Mouse (Mus musculus): Measurements from ENCODE around the gene Tsn. TPM values are rescaled to one million over a fixed set of nuclear protein-coding genes. Genes with fewer than 3 reads are reported as not detected.

The Tsn gene
- polyA plus RNA-seq (2012), result 14.1 and 17.0 TPM in 2 replicates

DNA sequence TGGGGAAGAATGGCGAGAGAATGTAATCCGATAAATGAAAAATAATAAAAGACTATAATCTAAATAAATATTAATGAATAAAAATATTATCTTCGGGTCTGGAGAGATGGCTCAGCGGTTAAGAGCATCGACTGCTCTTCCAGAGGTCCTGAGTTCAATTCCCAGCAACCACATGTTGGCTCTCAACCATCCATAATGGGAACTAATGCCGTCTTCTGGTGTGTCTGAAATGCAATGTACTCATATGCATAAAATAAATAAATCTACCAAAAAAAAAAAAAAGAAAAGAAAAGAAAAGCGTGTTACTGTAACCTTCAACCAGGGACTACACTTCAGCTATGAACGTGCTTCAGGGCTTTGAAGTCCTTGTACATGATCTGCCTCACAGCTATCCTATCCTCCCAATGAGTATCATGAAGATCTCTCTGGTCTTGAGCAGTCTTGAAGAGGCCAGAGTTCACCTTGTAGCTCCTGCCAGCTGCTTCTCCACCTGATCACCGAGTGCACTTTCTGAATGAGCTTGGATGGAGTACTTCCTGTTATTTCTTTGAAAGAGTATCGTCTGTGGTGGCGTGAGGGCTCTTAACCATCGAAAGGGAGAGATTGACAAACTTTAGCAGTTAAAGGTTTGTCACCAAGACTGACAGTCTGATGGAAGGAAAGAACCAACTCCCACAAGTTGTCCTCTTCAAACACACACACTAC, at the start of gene Tsn:
Gene Tsn (minus strand): TSS at position 118 of the 705 bp plus-strand sequence.
- no peak for TF ChIP-seq GATA1 (IDR thresholded peaks at IDR 0.05; ENCODE audit: low read length)

DNA sequence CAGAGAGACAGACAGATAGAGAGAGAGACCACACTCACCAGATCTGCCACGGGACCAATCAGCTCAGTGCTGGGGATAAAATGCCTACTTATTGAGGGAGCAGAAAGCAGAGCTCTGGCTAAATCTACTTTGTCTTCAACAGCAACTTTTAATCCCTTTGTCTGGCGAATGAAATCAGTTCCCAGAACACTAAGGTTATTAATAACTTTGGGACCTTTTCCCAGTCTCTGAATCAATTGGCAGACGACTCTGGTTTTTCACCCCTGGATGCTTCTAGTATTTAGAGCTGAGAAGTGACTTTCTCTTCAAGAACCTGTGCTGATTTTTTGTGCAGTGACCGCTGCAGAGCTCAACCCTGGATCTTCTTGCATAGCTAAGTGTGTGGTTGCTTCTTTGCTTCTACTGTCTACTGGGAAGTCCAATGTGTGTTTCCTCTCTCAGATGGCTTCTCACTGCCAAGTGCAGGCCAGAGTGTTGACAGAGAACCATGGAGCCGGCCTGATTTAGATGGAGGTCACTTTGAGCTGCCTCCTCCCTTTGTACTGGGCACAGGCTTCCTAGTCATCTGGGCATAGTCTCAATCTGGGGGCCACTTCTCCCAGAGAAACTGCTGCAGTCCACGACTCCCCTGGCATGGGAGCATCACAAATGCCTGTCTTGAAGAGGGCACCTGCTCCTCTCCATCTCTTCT, 47.7 kb upstream of the Tsn start:
- TF ChIP-seq GATA1 (IDR thresholded peaks at IDR 0.05; ENCODE audit: low read length), result no peak

DNA sequence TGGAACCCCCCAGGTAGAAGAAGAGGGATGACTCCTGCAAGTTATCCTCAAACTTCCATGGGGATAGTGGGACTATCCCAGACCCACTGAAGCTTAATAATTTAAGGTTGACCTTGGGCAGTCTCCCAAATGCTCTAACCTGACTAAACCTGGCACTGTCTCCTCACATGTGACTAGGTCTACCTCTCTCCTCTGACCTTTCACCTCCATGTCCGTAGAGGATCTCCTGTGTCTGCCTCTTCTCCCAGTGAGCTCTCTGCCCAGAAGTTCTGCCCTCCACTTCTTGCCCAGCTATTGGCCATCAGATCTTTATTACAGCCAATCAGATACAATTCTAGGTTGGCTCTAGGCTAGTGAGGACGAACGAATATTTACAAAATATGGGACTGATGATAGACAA, 38.4 kb upstream of the Tsn start:
- TF ChIP-seq GATA1 (IDR thresholded peaks at IDR 0.05; ENCODE audit: low read length), result no peak

DNA sequence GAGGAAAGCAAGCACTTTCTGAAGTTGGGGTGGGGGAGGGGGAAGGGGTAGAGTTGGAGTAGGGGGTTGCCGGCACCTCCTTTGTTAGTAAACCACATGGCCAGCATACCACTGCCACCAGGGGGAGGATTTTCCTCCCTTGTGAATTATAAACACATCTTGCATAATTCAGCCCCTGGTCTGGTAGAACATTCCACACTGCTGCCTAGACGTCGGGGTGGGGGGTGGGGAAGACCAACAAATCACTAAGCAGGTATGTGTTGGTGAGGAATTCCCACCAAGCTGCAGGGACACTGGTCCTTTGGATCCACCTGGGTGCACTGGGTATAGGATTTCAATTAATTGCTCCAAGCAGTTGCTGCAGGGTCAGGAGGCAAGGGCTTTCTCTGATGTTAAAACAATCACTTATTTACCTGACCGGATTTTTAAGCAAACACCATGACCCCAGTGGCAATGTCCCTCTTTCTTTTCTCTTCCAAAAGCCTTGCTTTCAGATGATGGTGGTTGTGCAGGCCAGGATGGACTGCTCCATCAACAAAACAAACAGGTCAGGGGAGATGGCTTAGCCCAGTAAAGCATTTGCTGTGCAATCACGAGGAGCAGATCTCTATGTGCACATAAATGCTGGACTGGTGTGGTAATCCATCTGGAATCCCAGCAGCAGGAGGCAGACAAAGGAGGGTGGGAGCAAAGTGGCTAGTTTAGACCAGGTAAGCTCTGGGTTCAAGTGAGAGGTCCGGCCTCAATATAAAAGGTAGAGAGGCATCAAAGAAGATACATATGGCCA, 32.3 kb upstream of the Tsn start:
- TF ChIP-seq GATA1 (IDR thresholded peaks at IDR 0.05; ENCODE audit: low read length), result no peak

DNA sequence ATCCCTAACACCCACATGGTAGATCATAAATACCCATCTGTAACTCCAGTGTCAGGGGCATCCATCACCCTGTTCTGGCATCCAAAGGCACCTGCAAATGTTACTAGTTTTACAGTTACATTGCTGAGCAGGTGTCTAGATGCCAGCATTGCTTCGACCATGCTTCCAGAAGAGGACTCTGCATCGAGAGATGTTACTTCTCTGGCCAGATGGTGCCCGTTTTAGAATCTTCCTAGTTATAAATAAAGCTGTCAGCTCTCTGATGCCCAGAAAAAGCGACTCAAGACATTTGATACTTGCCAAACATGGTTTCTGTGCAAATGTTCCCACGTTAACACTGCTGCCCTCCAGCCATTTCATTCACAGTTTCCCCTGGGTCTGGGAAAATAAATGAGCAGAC, 26.4 kb upstream of the Tsn start:
- no peak for TF ChIP-seq GATA1 (IDR thresholded peaks at IDR 0.05; ENCODE audit: low read length)

DNA sequence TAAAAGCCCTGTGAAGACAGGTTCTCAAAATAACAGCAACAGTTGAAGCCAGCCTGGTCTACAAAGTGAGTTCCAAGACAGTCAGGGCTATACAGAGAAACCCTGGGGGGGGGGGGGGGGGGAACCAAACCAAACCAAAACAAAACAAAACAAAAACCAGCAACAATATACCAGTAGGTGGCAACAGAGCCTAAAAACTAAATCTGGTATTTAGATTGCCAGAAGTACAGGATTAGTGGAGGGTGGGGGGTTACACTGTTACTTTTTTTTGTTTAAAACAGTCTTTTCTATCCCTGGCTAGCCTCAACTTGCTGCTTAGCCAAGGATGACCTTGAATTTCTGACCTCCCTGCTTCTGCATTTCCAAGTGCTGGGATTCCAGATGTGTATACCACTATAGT, 24.3 kb upstream of the Tsn start:
- TF ChIP-seq GATA1 (IDR thresholded peaks at IDR 0.05; ENCODE audit: low read length), result no peak

DNA sequence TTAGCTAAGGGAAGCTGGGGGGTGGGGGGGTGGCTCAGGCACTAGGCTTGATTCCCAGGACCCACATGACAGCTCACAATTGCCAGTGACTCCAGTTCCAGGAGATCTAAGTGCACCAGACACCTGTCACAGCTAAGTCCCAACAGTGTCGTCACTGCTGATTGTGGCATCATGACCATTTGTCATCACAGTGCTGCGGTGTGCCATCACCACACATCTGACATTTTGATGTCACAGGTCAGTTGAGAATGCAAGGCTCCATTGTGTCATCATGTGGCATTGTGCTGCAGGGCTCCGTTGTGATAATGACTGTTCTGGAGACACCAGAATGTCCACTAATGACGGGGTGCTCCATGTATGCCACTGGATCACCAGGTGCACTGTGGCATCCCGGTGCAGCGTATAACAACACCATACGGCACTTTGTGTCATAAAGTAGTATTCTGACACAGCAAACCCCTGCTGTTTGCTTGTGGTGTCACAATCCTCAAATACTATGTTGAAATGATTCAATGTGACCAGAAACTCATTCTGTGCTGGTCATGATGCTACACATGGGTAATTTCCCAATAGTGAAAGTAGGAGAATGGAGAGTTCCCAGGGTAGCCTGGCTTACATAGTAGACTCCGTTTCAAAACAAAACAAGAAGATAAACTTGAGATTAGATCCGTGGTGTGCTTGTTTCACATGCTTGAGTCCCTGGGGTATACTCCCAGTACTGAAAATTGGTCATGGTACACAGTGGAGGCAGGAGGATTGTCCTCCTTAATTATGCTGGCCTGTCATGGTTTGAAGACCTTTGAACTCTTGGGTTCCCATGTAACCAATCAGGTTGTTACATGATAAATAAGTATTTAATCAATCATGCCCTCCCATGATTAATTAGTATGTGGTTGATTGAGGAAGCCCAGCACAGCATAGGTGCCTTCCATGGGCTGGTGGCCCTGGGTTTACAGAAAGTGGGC, 23.5 kb upstream of the Tsn start:
- TF ChIP-seq GATA1 (IDR thresholded peaks at IDR 0.05; ENCODE audit: low read length), result no peak

DNA sequence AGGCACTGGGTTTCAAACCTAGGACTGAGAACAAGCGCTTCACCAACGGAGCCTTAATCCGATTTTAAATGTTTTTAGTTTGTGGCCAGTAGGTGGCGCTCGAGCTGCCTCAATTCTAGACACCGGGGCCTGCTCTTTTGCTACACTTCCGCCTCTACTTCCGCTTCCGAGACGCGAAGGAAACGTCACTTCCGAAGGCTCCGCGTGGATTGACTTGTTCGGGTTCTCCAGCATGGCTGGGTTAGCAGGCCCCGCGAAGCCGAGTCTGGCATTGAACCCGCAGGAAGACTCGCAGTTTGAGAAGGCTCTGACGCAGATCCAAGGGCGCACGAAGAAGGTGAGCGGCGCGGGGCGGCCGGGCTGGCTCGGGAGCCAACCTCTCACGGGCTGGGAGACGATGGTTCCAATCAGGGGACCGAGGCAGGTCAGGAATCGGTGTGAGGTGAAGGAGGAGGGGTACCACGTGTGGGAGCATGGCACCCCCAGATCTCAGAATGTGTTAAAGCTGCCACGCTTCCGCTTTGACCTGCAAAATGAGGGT, 10.2 kb upstream of the Tsn start, which contains the start of gene Nifk:
Gene Nifk (plus strand): TSS at position 179 of the 541 bp plus-strand sequence.
- no peak for TF ChIP-seq GATA1 (IDR thresholded peaks at IDR 0.05; ENCODE audit: low read length)

DNA sequence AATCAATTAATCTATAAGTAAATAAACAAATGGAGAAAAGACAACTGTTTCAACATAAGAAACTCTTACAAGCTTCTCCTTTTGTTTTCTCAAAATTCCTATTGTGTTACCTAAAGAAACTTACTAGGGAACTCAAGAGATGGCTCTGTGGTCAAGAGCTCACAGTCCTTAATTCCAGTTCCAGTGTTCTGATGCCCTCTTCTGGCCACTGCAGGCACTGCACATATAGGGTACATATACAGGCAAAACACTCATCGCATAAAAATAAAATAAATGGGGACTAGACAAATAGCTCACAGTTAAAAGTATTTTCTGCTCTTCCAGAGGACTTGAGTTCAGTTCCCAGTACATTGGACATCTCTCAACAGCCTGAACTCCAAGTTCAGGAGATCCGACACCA, 9.2 kb upstream of the Tsn start:
- TF ChIP-seq GATA1 (IDR thresholded peaks at IDR 0.05; ENCODE audit: low read length), result no peak

DNA sequence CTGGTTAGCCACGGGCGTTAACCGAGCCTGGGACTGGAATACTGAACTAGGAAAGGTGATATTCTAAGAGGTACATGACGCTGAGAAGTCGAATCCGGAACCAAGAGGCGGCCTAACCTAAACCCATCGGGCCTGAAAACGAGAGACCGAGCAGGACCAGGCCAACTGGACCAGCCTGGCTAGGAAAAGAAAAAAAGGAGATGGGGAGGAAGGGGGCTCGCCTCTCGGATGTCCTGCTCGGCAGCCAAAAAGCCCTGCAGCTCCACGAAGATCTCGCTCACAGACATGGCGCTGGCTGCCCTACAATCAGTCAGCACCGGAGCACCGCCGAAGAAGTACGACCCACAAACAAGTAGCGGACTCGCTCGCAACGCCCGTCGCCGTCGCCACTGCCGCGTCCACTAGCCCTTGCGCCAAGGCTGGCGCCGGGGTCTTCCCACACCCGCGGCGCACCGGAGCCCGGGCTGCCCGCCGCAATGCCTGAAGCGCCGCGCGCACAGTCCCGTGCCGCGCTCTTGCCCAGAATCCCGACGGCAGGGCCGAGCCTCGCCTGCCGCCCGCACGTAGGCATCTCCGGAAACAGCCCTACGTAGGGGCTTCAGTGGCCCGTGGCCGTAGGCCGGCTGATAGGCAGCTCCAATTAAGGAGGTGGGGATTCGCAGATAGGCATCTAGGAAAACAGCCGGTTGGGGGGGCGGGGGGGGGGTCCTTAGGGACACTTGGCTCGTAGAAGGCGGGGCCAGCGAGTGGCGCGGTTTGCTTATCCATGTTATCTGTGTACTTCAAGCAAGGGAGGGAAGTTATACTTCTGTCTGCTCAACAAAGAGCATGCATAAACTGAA, 538 bp downstream of the Tsn start:
- peak; percentile 13 for TF ChIP-seq GATA1 (IDR thresholded peaks at IDR 0.05; ENCODE audit: low read length)

DNA sequence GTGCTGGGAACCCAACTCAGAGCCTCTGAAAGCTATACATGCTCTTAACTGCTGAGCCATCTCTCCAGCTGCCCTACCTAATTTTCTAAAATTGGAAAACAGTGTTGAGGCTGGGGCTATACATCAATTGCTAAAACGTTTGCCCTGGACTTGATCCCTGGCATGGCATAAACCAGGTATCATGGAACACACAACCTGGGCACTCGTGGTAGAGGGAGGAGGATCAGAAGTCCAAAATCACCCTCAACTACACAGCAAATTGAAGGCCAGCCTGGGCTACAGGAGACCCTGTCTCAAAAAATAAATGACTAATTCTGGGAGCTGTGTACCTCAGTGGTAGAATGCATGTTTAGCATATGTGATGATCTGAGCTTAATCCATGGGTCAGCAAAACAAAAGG, 13.8 kb downstream of the Tsn start:
- no peak for TF ChIP-seq GATA1 (IDR thresholded peaks at IDR 0.05; ENCODE audit: low read length)

DNA sequence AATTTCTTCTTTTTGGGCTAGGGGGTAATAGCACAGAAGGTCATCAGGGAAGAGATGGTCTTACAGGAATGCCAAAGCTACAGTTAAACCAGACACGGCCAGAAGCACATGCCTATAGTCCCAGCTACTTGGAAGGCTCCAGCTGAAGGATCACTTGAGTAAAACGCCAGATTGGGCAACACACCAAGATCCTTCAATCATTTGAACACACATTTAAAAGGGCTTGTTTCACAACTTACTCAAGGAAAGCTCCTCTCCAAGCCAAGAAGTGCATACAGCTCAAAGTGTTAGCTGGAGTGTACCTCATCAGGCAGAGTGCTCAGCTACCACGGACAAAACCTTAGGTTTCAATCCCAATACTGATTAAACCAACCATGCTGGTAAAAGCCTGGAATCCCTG, 14.9 kb downstream of the Tsn start:
- no peak for TF ChIP-seq GATA1 (IDR thresholded peaks at IDR 0.05; ENCODE audit: low read length)

DNA sequence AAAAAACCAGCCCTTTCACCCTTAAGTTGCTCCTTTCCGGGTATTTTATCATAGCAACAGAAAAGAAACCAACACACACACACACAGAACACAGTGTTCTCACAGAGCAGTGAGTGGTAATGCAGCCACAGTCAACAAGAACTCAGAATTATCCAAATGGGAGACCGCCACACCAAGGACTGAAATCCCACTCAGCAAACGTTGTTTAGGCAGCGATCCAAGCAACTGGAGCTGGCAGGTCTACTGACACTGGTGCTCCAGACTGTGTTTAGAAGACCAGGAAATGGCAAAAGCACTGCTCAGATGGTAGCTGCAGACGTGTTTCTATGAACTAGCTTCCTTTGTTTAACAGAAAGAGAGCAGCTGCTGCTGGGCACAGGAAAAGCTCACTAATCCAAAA, 16.7 kb downstream of the Tsn start:
- no peak for TF ChIP-seq GATA1 (IDR thresholded peaks at IDR 0.05; ENCODE audit: low read length)

DNA sequence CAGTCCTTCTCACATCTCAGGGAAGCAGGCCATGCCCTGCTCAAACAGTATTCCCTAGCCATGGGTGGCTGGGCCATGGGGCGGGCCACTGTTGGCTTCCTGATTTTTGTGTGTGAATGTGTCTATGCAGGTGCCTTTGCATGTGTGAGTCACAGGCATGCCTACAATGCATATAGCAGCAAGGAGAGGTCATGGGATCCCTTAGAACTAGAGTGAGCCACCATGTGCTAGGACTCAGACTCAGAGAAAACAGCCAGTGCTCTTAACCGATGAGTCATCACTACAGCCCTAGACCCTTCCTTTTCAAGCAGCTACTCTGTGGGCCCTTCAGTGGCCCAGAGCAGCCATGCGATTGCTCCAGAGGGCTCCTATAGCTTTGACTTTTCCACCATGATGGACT, 17.3 kb downstream of the Tsn start:
- no peak for TF ChIP-seq GATA1 (IDR thresholded peaks at IDR 0.05; ENCODE audit: low read length)

Data from G1E-ER4 (cell line).